Mouse (Mus musculus) embryonic facial prominence, embryonic 14.5 days (tissue): Measurements from ENCODE around the gene Btnl10. TPM values are rescaled to one million over a fixed set of nuclear protein-coding genes. Genes with fewer than 3 reads are reported as not detected.

Experiments used
- microRNA-seq: library from miRNA; unstranded; fragments of <30 nt; microRNA quantifications from one replicate; pipeline ENCODE4, GENCODE M21; 2016; ENCODE audit warnings: borderline number of aligned reads
- polyA plus RNA-seq: library from polyadenylated mRNA; unstranded; fragments of >200 nt; fragmentation: Nextera tagmentation; extraction: Ambion mirVana; gene quantifications from 2 replicates; pipeline ENCODE4 v1.2.1, GENCODE M21; 2014

Gene Btnl10
- polyA plus RNA-seq, 1 experiment from 2014 or later: not detected

Small RNA genes within 50 kb of the gene (microRNA-seq; reads per million reads assigned to microRNA genes)
- gene Gm44313: not detected

Other genes starting within 250 kb of the Btnl10 start
- not detected in 2 replicates for gene Olfr320, start 236.8 kb upstream of the Btnl10 start, polyA plus RNA-seq
- gene Olfr319, start 218.7 kb upstream of the Btnl10 start, polyA plus RNA-seq: 0.33 TPM in 1 of 2 replicates, not detected in the other
- gene Olfr318, start 193.9 kb upstream of the Btnl10 start, polyA plus RNA-seq: not detected in 2 replicates
- gene Olfr317, start 178.7 kb upstream of the Btnl10 start, polyA plus RNA-seq: not detected in 2 replicates
- not detected in 2 replicates for gene Olfr316, start 165.2 kb upstream of the Btnl10 start, polyA plus RNA-seq
- 0.13 TPM in 1 of 2 replicates, not detected in the other for gene Olfr315, start 144.7 kb upstream of the Btnl10 start, polyA plus RNA-seq
- gene Olfr314, start 135.0 kb upstream of the Btnl10 start, polyA plus RNA-seq: not detected in 2 replicates
- gene Fam183b, start 115.9 kb upstream of the Btnl10 start, polyA plus RNA-seq: 1.7 and 5.7 TPM in 2 replicates
- gene Olfr313, start 102.9 kb upstream of the Btnl10 start, polyA plus RNA-seq: 0.07 TPM in 1 of 2 replicates, not detected in the other
- not detected in 2 replicates for gene Olfr312, start 88.7 kb upstream of the Btnl10 start, polyA plus RNA-seq
- gene Olfr311, start 78.7 kb upstream of the Btnl10 start, polyA plus RNA-seq: 0.08 TPM in 1 of 2 replicates, not detected in the other
- 8.3 and 10.2 TPM in 2 replicates for gene Gm12258, start 70.8 kb upstream of the Btnl10 start, polyA plus RNA-seq
- 6.4 and 6.7 TPM in 2 replicates for gene 2810021J22Rik, start 50.7 kb upstream of the Btnl10 start, polyA plus RNA-seq
- gene Zfp39, start 13.7 kb upstream of the Btnl10 start, polyA plus RNA-seq: 5.2 and 6.5 TPM in 2 replicates
- 256 and 271 TPM in 2 replicates for gene Rnf187, start 21.0 kb downstream of the Btnl10 start, polyA plus RNA-seq
- gene Hist3h2ba, start 31.0 kb downstream of the Btnl10 start, polyA plus RNA-seq: 14.9 and 20.8 TPM in 2 replicates
- gene Hist3h2a, start 36.8 kb downstream of the Btnl10 start, polyA plus RNA-seq: 27.6 and 29.7 TPM in 2 replicates
- gene Trim17, start 36.8 kb downstream of the Btnl10 start, polyA plus RNA-seq: 0.41 and 0.51 TPM in 2 replicates
- 19.2 and 23.0 TPM in 2 replicates for gene Trim11, start 60.2 kb downstream of the Btnl10 start, polyA plus RNA-seq
- 7.9 and 9.2 TPM in 2 replicates for gene Obscn, start 218.5 kb downstream of the Btnl10 start, polyA plus RNA-seq
- 2.5 and 3.1 TPM in 2 replicates for gene Iba57, start 245.8 kb downstream of the Btnl10 start, polyA plus RNA-seq